31 mouse cellular contexts compared by ENCODE assay signal in the genomic region with DNA sequence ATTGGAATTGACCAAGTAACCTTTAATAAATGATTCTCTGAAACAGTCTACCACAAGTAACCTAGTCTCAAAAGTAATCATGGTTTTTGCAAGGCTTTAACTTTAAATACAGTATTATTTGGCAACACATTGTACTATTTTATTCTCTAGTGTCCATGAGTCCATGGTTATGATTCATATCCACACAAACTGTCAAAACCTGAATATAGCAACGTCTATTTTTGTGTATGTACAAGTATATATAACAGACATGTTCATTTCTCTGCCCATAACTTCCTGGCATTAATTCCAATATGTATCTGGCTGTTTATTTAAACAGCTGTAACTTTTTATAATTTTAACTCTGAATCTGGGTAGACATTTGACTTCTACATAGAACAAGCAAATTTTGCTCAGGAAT.
"Had no signal": no experiment of that assay in that cellular context is flagged by ENCODE, and none has a peak within 500 bp of the region (broad histone marks: within the 10 kb centered on the region; RNA-seq: fewer than 3 reads in every experiment).

No protein-coding gene starts in this region.

- H3K4me2 ChIP-seq: limb, embryonic 12.5 days; limb, embryonic 13.5 days; limb, embryonic 15.5 days; liver, embryonic 11.5 days; liver, embryonic 12.5 days; liver, embryonic 13.5 days; liver, embryonic 15.5 days; lung, embryonic 14.5 days; lung, embryonic 15.5 days; midbrain, embryonic 11.5 days; midbrain, embryonic 12.5 days; midbrain, embryonic 13.5 days; midbrain, embryonic 15.5 days had no signal

- H3K4me3 ChIP-seq: limb, embryonic 10.5 days; limb, embryonic 12.5 days; limb, embryonic 13.5 days; limb, embryonic 15.5 days; liver, embryonic 12.5 days; liver, embryonic 13.5 days; liver, embryonic 15.5 days; lung, embryonic 15.5 days; megakaryocyte, embryonic 14.5 days; midbrain, embryonic 10.5 days; midbrain, embryonic 12.5 days; midbrain, embryonic 13.5 days; midbrain, embryonic 15.5 days; myocyte had no signal

- DNase-seq: left cerebral cortex, postnatal 4 days; liver; liver, embryonic 13.5 days; liver, postnatal 0 days; lung, adult 18-20 months; lung, adult 2 months; lung, embryonic 14.5 days; lung, postnatal 10 days; lung, postnatal 14 days; lung, postnatal 36 days; lung, postnatal 4 days; midbrain, embryonic 14.5 days had no signal

- ATAC-seq: liver, embryonic 12.5 days; liver, postnatal 0 days; lung, postnatal 0 days; midbrain, embryonic 13.5 days; midbrain, embryonic 15.5 days; midbrain, embryonic 16.5 days had no signal

- H3K27ac ChIP-seq: limb, embryonic 10.5 days; limb, embryonic 12.5 days; limb, embryonic 13.5 days; limb, embryonic 15.5 days; liver, embryonic 12.5 days; liver, embryonic 13.5 days; liver, embryonic 14.5 days; liver, embryonic 15.5 days; lung, embryonic 15.5 days; macrophage; midbrain, embryonic 10.5 days; midbrain, embryonic 12.5 days; midbrain, embryonic 13.5 days; midbrain, embryonic 15.5 days had no signal

- H3K27me3 ChIP-seq: limb, embryonic 12.5 days; limb, embryonic 13.5 days; limb, embryonic 15.5 days; liver, embryonic 12.5 days; liver, embryonic 13.5 days; liver, embryonic 15.5 days; lung, embryonic 15.5 days; megakaryocyte, embryonic 14.5 days; midbrain, embryonic 12.5 days; midbrain, embryonic 13.5 days; midbrain, embryonic 15.5 days had no signal

- H3K36me3 ChIP-seq: limb, embryonic 10.5 days; limb, embryonic 12.5 days; limb, embryonic 13.5 days; limb, embryonic 15.5 days; liver, embryonic 12.5 days; liver, embryonic 13.5 days; liver, embryonic 15.5 days; lung, embryonic 15.5 days; midbrain, embryonic 10.5 days; midbrain, embryonic 12.5 days; midbrain, embryonic 13.5 days; midbrain, embryonic 15.5 days had no signal

- H3K4me1 ChIP-seq: limb, embryonic 10.5 days; limb, embryonic 12.5 days; limb, embryonic 13.5 days; limb, embryonic 15.5 days; liver, embryonic 12.5 days; liver, embryonic 13.5 days; liver, embryonic 15.5 days; lung, embryonic 15.5 days; megakaryocyte, embryonic 14.5 days; midbrain, embryonic 10.5 days; midbrain, embryonic 12.5 days; midbrain, embryonic 13.5 days; midbrain, embryonic 15.5 days had no signal

- H3K9me3 ChIP-seq: limb, embryonic 10.5 days; limb, embryonic 12.5 days; limb, embryonic 13.5 days; limb, embryonic 15.5 days; liver, embryonic 12.5 days; liver, embryonic 13.5 days; liver, embryonic 15.5 days; lung, embryonic 15.5 days; megakaryocyte, embryonic 14.5 days; midbrain, embryonic 10.5 days; midbrain, embryonic 12.5 days; midbrain, embryonic 13.5 days; midbrain, embryonic 15.5 days had no signal

- H3K9ac ChIP-seq: limb, embryonic 12.5 days; limb, embryonic 13.5 days; limb, embryonic 15.5 days; liver, embryonic 12.5 days; liver, embryonic 13.5 days; liver, embryonic 14.5 days; liver, embryonic 15.5 days; liver, postnatal 0 days; lung, embryonic 14.5 days; lung, embryonic 15.5 days; midbrain, embryonic 12.5 days; midbrain, embryonic 13.5 days; midbrain, embryonic 15.5 days had no signal
